Mouse (Mus musculus) stomach, postnatal 0 days (tissue): ENCODE measurements around the gene Anapc2.

ENCODE experiments used
- CTCF ChIP-seq: IDR thresholded peaks from 2 replicates; pipeline ENCODE4 v1.5.1; 2016; ENCODE audit warnings: antibody characterized with exemption, low read depth, mild to moderate bottlenecking, moderate library complexity
- EP300 ChIP-seq: optimal IDR thresholded peaks from 2 replicates; pipeline ENCODE3; 2016; ENCODE audit warnings: antibody characterized with exemption

GRCm38 (mm10) chr2:25292856-25293255, 20.6 kb downstream of the Anapc2 start:
- TF ChIP-seq CTCF: peak; percentile 93
- TF ChIP-seq EP300: no peak
